Mouse (Mus musculus) heart, postnatal 0 days (tissue): ENCODE data around the gene Man2b1.

Experiments used
- CTCF ChIP-seq: IDR thresholded peaks from 2 replicates; pipeline ENCODE4 v1.5.1; 2016; ENCODE audit warnings: antibody characterized with exemption, control low read depth, low read depth
- EP300 ChIP-seq: IDR thresholded peaks from 2 replicates; pipeline ENCODE4 v1.6.1; 2016; ENCODE audit warnings: antibody characterized with exemption, low read depth

DNA sequence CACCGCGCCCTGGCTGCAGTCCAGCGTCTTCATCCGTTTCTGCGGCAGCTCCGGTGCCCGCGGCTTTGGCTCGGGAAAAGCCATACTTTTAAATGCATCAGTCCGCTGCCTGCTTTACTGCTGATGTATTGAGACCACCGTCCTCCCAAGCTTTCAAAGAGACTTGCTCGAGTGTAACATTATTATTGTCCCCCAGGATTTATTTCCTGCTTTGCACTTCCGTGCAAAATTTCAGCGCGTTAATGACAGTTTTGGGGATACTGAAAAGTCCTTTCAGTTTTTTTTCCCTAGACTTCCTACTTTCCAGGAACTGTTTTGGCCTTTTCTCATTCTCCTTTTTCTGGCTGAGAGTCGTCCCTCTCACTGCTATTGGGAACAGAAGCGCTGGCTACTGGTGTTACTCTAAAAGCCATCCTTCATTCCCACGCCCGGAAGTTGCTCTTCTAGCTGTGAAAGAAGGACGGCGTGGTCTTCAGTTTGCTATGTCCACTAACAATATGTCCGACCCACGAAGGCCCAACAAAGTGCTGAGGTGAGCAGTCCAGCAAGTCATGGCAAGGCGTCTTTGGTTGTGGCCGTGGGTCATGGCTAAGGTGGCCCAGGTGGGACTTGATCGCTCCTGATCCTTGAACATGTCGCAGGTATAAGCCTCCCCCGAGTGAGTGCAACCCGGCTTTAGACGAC lies 2.4 kb upstream of the Man2b1 start, which contains the start of gene Wdr83os:
- TF ChIP-seq CTCF (no peak), EP300 (no peak)
